Mouse (Mus musculus): ENCODE measurements around the gene Birc6. TPM values are rescaled to one million over a fixed set of nuclear protein-coding genes. Genes with fewer than 3 reads are reported as not detected.

Birc6 gene
- polyA plus RNA-seq, 1 experiment from 2014 or later, result 72.8 TPM

DNA sequence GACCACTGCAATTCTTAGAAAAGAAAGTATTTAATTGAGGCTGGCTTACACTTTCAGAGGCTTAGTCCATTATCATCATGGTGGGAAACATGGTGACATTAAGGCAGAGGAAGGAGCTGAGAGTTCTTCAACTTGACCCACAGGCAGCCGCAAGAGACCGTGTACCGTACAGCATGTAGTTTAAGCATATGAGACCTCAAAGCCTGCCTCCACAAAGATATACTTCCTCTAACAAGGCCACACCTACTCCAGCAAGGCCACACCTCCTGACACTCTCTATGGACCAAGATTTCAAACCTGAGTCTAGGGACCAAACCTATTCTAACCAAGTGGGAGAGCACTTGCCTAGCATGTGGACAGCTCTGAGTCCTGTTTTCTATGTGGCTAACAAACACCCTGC lies 19.5 kb upstream of the Birc6 start:
- H3K27ac ChIP-seq (ENCODE audit: low read depth, low read length), result no peak overlapping the region
- H3K9me3 ChIP-seq (ENCODE audit: control insufficient read depth, low read length), result no peaks in the 10 kb centered on the region
- H3K27me3 ChIP-seq (replicated peaks; ENCODE audit: control insufficient read depth, insufficient read depth, low read length), result no peaks in the 10 kb centered on the region
- DNase-seq (ENCODE audit: low spot score) (no peak), ATAC-seq (replicated peaks; ENCODE audit: low FRiP score) (no peak; the same call in 1 of the 2 replicates)
- H3K4me1 ChIP-seq (replicated peaks; ENCODE audit: control insufficient read depth, insufficient read depth, low read length), result no peaks in the 10 kb centered on the region
- no peak overlapping the region for H3K4me3 ChIP-seq (ENCODE audit: low read depth, low read length)
- no peaks in the 10 kb centered on the region for H3K36me3 ChIP-seq (ENCODE audit: control insufficient read depth, insufficient read depth, low read length)
- no peak overlapping the region for H3K9ac ChIP-seq (ENCODE audit: low read depth, low read length)
- no peak overlapping the region for H3K4me2 ChIP-seq
- 63% methylated on average over 3 of the region's 3 CpGs for WGBS

DNA sequence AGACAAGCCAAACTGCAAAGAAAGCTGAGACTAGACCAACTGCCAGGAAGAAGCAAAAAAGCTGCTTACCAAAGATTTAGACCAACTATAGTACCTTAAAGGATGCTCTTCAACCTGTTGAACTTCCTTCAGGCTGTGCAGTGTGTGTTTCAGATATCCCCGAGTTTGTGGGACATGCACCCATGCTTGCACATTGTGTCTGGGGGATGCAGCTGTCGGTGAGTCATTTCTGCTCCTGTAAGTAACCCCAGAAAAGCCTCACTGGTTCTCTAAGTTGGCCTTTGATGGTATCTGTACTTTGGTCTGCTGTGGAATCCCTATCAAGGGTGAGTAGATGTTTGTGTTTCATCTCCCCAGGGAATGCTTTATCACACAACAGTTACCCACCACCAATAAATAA lies 15.8 kb upstream of the Birc6 start:
- no peak overlapping the region for H3K27ac ChIP-seq (ENCODE audit: low read depth, low read length)
- no peak overlapping the region for H3K9ac ChIP-seq (ENCODE audit: low read depth, low read length)
- ATAC-seq (replicated peaks; ENCODE audit: low FRiP score) (no peak), DNase-seq (ENCODE audit: low spot score) (no peak)
- H3K4me3 ChIP-seq (ENCODE audit: low read depth, low read length), result no peak overlapping the region
- no peaks in the 10 kb centered on the region for H3K36me3 ChIP-seq (ENCODE audit: control insufficient read depth, insufficient read depth, low read length)
- H3K27me3 ChIP-seq (replicated peaks; ENCODE audit: control insufficient read depth, insufficient read depth, low read length), result no peaks in the 10 kb centered on the region
- 81% methylated on average over 2 of the region's 2 CpGs for WGBS
- no peak overlapping the region for H3K4me2 ChIP-seq
- H3K4me1 ChIP-seq (replicated peaks; ENCODE audit: control insufficient read depth, insufficient read depth, low read length), result no peaks in the 10 kb centered on the region
- H3K9me3 ChIP-seq (ENCODE audit: control insufficient read depth, low read length), result no peaks in the 10 kb centered on the region

DNA sequence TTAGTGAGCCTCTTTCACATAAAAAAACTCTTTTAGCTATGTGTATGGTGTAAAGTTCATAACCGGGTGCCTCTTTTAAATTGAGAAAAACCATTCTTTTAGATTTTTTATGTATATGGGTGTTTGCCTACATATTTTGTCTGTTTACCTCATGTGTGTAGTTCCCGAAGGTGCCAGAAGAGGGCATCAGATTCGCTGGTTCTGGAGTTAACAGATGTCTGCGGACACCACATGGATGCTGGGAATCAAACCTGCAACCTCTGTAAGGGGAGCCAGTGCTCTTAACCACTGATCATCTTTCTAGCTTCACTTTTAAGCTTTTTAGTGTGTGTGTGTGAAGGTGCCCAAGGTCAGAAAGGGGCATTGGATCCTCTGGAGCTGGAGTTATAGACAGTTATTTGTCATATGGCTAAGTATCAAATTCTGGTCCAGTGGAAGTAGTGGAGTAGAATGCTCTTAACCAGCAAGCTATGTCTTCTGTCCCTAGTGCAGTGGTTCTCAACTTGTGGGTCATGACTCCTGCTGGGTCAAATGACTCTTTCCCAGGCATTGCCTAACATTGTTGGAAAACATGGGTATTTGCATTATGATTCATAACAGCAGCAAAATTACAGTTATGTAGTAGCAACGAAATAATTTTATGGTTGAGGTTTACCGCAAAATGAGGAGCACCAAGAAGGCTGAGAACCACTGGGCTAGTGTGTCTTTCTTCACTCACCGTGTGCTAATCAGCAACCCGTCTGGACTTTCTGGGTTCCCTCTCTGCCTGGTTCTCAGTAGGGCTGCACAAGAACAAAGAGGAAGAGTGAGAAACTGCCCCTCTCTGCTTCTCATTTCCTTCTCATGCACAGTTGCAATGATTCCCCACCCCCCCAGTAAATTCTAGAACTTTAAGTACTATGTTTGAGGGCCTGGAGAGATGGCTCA lies 5.0 kb upstream of the Birc6 start:
- Histone ChIP-seq H3K9me3 (ENCODE audit: control insufficient read depth, low read length) (no peaks in the 10 kb centered on the region), H3K9ac (ENCODE audit: low read depth, low read length) (no peak overlapping the region), H3K4me3 (ENCODE audit: low read depth, low read length) (no peak overlapping the region), H3K27me3 (replicated peaks; ENCODE audit: control insufficient read depth, insufficient read depth, low read length) (no peaks in the 10 kb centered on the region), H3K4me1 (replicated peaks; ENCODE audit: control insufficient read depth, insufficient read depth, low read length) (peaks cover 8% of the 10 kb centered on the region; the same call in 1 of the 2 replicates), H3K27ac (ENCODE audit: low read depth, low read length) (no peak overlapping the region), H3K4me2 (no peak overlapping the region), H3K36me3 (ENCODE audit: control insufficient read depth, insufficient read depth, low read length) (no peaks in the 10 kb centered on the region)
- ATAC-seq (replicated peaks; ENCODE audit: low FRiP score) (no peak), DNase-seq (ENCODE audit: low spot score) (no peak)
- WGBS, result 74% methylated on average over 8 of the region's 8 CpGs

DNA sequence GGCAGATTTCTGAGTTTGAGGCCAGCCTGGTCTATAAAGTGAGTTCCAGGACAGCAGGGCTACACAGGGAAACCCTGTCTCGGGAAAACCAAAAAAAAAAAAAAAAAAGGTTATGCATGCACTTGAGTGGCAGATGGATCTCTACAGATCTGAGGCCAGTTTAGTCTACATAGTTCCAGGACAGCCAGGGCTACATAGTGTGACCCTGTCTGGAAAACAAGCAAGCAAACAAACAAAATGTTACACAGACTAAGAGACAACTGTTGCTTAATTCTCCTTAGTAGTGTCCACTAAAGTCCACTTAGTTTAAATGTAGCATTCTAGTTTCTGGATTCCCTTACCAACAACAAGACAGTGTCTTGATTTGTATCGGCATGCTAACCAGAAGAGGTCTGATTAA lies 2.0 kb upstream of the Birc6 start:
- Histone ChIP-seq H3K4me3 (ENCODE audit: low read depth, low read length) (no peak overlapping the region), H3K4me2 (no peak overlapping the region), H3K9me3 (ENCODE audit: control insufficient read depth, low read length) (no peaks in the 10 kb centered on the region), H3K9ac (ENCODE audit: low read depth, low read length) (no peak overlapping the region), H3K27ac (ENCODE audit: low read depth, low read length) (no peak overlapping the region), H3K27me3 (replicated peaks; ENCODE audit: control insufficient read depth, insufficient read depth, low read length) (no peaks in the 10 kb centered on the region), H3K36me3 (ENCODE audit: control insufficient read depth, insufficient read depth, low read length) (no peaks in the 10 kb centered on the region), H3K4me1 (replicated peaks; ENCODE audit: control insufficient read depth, insufficient read depth, low read length) (peaks cover 20% of the 10 kb centered on the region)
- 81% methylated on average over 2 of the region's 2 CpGs for WGBS
- DNase-seq (ENCODE audit: low spot score) (no peak), ATAC-seq (replicated peaks; ENCODE audit: low FRiP score) (no peak)

DNA sequence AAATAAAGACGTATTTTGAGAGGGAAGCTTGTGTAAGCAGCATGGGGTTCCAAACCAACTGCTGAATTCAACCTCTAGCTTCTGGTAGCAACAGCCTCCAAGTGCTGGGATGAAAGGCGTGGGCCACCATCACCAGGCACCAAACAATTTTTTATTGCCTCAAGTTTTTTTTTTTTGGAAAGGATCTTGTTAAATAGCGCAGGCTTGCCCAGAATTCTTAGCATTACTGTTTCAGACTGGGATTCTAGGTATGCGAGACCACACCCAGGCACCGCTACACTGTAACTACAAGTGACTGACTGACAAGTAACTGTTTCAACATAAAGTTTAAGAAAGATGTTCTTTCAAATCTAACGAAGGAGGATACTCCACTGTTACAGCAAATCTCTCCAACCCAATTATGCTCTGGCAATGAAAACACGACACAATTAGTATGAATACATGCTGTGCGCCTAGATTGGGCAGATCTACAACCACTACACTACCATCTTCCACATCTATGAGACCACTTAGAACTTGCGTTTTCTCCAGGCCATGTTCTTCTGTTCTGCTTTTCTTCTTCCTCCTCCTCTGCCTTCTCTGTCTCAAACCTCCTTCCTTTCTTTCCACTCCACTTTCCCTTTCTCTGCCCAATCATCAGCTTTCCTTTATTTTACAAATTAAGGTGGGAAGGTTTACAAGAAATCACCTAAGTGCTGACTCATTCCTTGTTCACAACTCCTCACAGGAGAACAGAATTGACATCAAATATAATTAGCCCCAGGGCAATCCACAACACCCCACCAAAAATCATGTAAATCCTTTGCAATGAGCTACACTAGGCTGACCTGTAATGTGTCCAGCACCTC lies 1.1 kb upstream of the Birc6 start:
- Histone ChIP-seq H3K4me3 (ENCODE audit: low read depth, low read length) (peak overlapping the region; percentile 39), H3K27me3 (replicated peaks; ENCODE audit: control insufficient read depth, insufficient read depth, low read length) (no peaks in the 10 kb centered on the region), H3K9me3 (ENCODE audit: control insufficient read depth, low read length) (no peaks in the 10 kb centered on the region), H3K27ac (ENCODE audit: low read depth, low read length) (peak overlapping the region; percentile 89), H3K4me1 (replicated peaks; ENCODE audit: control insufficient read depth, insufficient read depth, low read length) (peaks cover 20% of the 10 kb centered on the region), H3K4me2 (peak overlapping the region; percentile 56), H3K9ac (ENCODE audit: low read depth, low read length) (peak overlapping the region; percentile 54), H3K36me3 (ENCODE audit: control insufficient read depth, insufficient read depth, low read length) (no peaks in the 10 kb centered on the region)
- ATAC-seq (replicated peaks; ENCODE audit: low FRiP score) (no peak), DNase-seq (ENCODE audit: low spot score) (no peak)
- WGBS, result 79% methylated on average over 9 of the region's 9 CpGs

DNA sequence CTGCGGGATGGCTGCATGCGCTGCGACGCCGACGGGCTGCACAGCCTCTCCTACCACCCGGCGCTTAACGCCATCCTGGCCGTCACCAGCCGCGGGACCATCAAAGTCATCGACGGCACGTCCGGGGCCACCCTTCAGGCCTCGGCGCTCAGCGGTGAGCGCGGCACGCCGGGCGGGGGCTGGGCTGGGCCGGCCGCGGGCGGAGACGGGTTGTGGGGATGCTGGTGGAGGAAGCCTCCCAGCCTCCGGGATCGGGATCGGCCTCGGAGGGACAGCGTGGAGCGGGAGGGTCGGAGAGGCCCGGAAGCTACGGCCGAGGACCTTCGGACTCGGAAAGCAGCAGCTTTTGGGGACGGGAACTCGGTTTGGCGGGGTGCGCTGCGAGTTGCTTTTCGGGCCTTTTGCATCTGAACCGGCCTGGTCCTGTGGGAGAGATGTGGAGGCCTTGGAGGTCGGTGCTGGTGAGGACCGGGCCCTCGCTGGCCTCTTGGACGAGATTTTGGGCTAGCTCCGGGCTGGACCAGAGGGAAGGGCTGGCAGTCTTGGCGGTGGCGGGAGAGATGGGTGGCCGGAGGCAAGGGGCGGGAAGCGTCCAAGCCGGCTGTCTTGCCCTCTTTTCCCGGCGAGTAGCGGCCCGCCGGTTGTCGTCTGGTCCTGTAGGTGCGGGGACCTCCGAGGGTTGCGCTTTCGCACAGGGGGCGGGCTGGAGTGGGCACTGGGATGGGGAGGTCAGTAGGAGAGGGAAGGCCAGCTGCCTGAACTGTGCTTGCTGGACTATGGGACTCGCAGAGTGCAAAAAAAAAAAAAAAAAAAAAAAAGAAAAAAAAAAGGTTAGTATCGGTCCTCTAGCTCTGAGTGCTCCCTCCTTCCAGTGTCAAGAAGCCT lies 795 bp downstream of the Birc6 start:
- Histone ChIP-seq H3K9ac (ENCODE audit: low read depth, low read length) (peak overlapping the region; percentile 90), H3K27me3 (replicated peaks; ENCODE audit: control insufficient read depth, insufficient read depth, low read length) (no peaks in the 10 kb centered on the region), H3K9me3 (ENCODE audit: control insufficient read depth, low read length) (no peaks in the 10 kb centered on the region), H3K4me3 (ENCODE audit: low read depth, low read length) (peak overlapping the region; percentile 96), H3K36me3 (ENCODE audit: control insufficient read depth, insufficient read depth, low read length) (no peaks in the 10 kb centered on the region), H3K27ac (ENCODE audit: low read depth, low read length) (peak overlapping the region; percentile 98), H3K4me1 (replicated peaks; ENCODE audit: control insufficient read depth, insufficient read depth, low read length) (peaks cover 20% of the 10 kb centered on the region), H3K4me2 (peak overlapping the region; percentile 74)
- WGBS, result under 1% methylated on average over 72 of the region's 72 CpGs
- peak; percentile 78 for DNase-seq (ENCODE audit: low spot score)
- peak; percentile 48 for ATAC-seq (replicated peaks; ENCODE audit: low FRiP score)

DNA sequence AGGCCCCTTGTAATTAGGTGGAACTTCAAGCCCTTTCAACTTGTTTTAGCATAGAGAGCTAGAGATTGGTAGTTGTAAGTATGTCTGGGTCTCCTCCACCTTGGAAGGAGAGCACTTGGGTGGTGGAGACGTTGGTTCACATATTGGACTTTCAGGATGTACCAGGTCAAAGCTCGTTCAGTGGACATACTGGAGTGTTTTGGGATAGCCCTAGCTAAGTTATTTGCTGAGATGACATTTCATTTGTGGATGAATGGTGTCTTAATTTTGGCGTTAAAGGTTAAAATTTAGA lies 1.4 kb downstream of the Birc6 start:
- H3K9ac ChIP-seq (ENCODE audit: low read depth, low read length), result peak overlapping the region; percentile 90
- 10% methylated on average over 3 of the region's 3 CpGs for WGBS
- no peak for DNase-seq (ENCODE audit: low spot score)

DNA sequence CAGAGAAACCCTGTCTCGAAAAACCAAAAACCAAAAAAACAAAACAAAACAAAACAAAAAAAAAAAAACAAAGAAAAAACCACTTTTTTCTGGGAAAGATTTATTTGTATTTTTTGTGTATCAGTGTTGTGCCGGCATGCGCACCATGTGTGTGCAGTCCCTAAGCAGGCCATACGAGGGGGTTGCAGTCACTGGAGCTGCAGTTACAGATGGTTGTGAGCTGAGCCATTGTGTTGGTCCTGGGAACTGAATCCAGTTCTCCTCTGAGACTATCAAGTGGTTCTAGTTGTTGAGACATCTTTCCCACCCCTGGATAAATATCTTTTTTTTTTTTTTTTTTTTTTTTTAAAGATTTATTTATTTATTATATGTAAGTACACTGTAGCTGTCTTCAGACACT lies 6.9 kb downstream of the Birc6 start:
- Histone ChIP-seq H3K27me3 (replicated peaks; ENCODE audit: control insufficient read depth, insufficient read depth, low read length) (no peaks in the 10 kb centered on the region), H3K27ac (ENCODE audit: low read depth, low read length) (no peak overlapping the region), H3K4me2 (no peak overlapping the region), H3K4me3 (ENCODE audit: low read depth, low read length) (no peak overlapping the region), H3K9ac (ENCODE audit: low read depth, low read length) (no peak overlapping the region), H3K4me1 (replicated peaks; ENCODE audit: control insufficient read depth, insufficient read depth, low read length) (peaks cover 7% of the 10 kb centered on the region; the same call in 1 of the 2 replicates), H3K9me3 (ENCODE audit: control insufficient read depth, low read length) (no peaks in the 10 kb centered on the region), H3K36me3 (ENCODE audit: control insufficient read depth, insufficient read depth, low read length) (no peaks in the 10 kb centered on the region)
- no peak for ATAC-seq (replicated peaks; ENCODE audit: low FRiP score)
- 95% methylated on average over 4 of the region's 4 CpGs for WGBS
- DNase-seq (ENCODE audit: low spot score), result no peak

More for the DNA sequence above, 1.4 kb downstream of the Birc6 start:
- H3K27ac ChIP-seq (ENCODE audit: low read depth, low read length), result no peak overlapping the region
- H3K9me3 ChIP-seq (ENCODE audit: control insufficient read depth, low read length), result no peaks in the 10 kb centered on the region
- H3K4me3 ChIP-seq (ENCODE audit: low read depth, low read length), result peak overlapping the region; percentile 96
- H3K4me1 ChIP-seq (replicated peaks; ENCODE audit: control insufficient read depth, insufficient read depth, low read length), result peaks cover 20% of the 10 kb centered on the region
- no peak for ATAC-seq (replicated peaks; ENCODE audit: low FRiP score)
- no peaks in the 10 kb centered on the region for H3K36me3 ChIP-seq (ENCODE audit: control insufficient read depth, insufficient read depth, low read length)
- H3K4me2 ChIP-seq, result peak overlapping the region; percentile 74
- no peaks in the 10 kb centered on the region for H3K27me3 ChIP-seq (replicated peaks; ENCODE audit: control insufficient read depth, insufficient read depth, low read length)
